Mouse (Mus musculus): Measurements from ENCODE around the gene Ugt1a10. TPM values are rescaled to one million over a fixed set of nuclear protein-coding genes. Genes with fewer than 3 reads are reported as not detected.

The Ugt1a10 gene
- polyA plus RNA-seq (2012; rRNA removed) (not detected in 2 replicates), polyA plus RNA-seq (2014; fragmentation: Nextera tagmentation; extraction: Ambion mirVana) (not detected in 2 replicates)

GRCm38 (mm10) chr1:88055088-88055487, at the start of gene Ugt1a10:
Gene Ugt1a10 (plus strand): TSS chr1:88055388.
- WGBS (ENCODE audit: insufficient replicate concordance) = 50% methylated on average over 1 of the region's 1 CpGs
- ATAC-seq (ENCODE audit: insufficient read depth) (no peak), DNase-seq (ENCODE audit: low read depth in 3 of 3, low spot score in 3 of 3) (no peak)
- Histone ChIP-seq H3K27me3 (ENCODE audit: control insufficient read depth, insufficient read depth, low read length) (no peaks in the 10 kb centered on the region), H3K27ac (no peak within 1 kb of the TSS), H3K4me3 (ENCODE audit: insufficient read depth in 1 of 2, low read depth in 2 of 2, low read length in 2 of 2) (no peak within 1 kb of the TSS), H3K36me3 (replicated peaks; ENCODE audit: control insufficient read depth, insufficient read depth, low read depth) (no peaks in the 10 kb centered on the region), H3K4me1 (replicated peaks; ENCODE audit: control insufficient read depth in 2 of 2, insufficient read depth in 2 of 2, low read length in 1 of 2) (no peaks in the 10 kb centered on the region), H3K4me2 (ENCODE audit: low read depth) (no peak within 1 kb of the TSS), H3K9me3 (ENCODE audit: control insufficient read depth, low read length) (no peaks in the 10 kb centered on the region), H3K9ac (replicated peaks) (no peak within 1 kb of the TSS)
- TF ChIP-seq CTCF (IDR thresholded peaks at IDR 0.05; ENCODE audit: low read depth) = no peak
- TF ChIP-seq EP300 (IDR thresholded peaks at IDR 0.05; ENCODE audit: low read depth) = no peak

- Histone ChIP-seq H3K9me3 (ENCODE audit: control insufficient read depth, low read length) (no peaks in the 10 kb centered on the region), H3K27ac (no peak overlapping the region; the same call in 1 of the 2 replicates), H3K4me3 (ENCODE audit: insufficient read depth in 1 of 2, low read depth in 2 of 2, low read length in 2 of 2) (peak overlapping the region; percentile 81), H3K27me3 (ENCODE audit: control insufficient read depth, insufficient read depth, low read length) (no peaks in the 10 kb centered on the region), H3K4me1 (replicated peaks; ENCODE audit: control insufficient read depth in 2 of 2, insufficient read depth in 2 of 2, low read length in 1 of 2) (peaks cover 0 to 4% of the 10 kb centered on the region in 2 experiments; a peak in 2 of 4 replicates), H3K36me3 (replicated peaks; ENCODE audit: control insufficient read depth, insufficient read depth, low read depth) (no peaks in the 10 kb centered on the region), H3K9ac (replicated peaks) (peak overlapping the region; percentile 85), H3K4me2 (ENCODE audit: low read depth) (peak overlapping the region; percentile 72)
- 10% methylated on average over 5 of the region's 5 CpGs for WGBS (ENCODE audit: insufficient replicate concordance)
- 0 out of 2 replicates have a peak, but pooled peaks have one; percentile 36 for ATAC-seq (ENCODE audit: insufficient read depth)
- TF ChIP-seq CTCF (IDR thresholded peaks at IDR 0.05; ENCODE audit: low read depth) = no peak
- TF ChIP-seq EP300 (IDR thresholded peaks at IDR 0.05; ENCODE audit: low read depth) = no peak
- DNase-seq (ENCODE audit: low read depth in 3 of 3, low spot score in 3 of 3) = no peak
Measured at GRCm38 (mm10) chr1:88007692-88008210, 47.4 kb upstream of the Ugt1a10 start.

DNA sequence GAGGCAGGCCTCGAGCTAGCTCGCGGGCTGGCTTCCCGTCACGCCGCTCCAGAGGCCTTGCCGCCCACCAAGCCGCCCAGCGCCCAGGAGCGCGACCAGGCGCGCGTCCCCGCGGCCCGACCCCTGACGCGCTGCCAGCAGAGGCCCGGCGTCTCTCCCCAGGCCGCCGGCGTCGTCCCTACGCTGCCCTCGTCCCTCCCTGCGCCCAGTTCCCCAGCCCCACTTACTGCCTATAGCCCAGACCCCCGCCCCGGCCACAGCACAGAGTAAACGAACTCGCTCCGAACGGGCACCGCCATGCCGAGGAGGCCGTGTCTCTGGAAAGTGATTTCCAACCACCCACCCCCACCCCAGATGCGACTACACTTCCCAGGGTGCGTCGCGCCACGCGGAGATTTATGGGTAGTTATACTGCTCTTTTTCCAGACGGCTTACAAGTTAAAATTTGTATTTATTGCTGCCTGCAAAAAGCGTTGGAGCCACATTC, 46.9 kb upstream of the Ugt1a10 start, which contains the start of gene Usp40:
Gene Usp40, minus strand, starts transcription at position 341 of the 487 bp plus-strand sequence.
- H3K4me3 ChIP-seq (ENCODE audit: insufficient read depth in 1 of 2, low read depth in 2 of 2, low read length in 2 of 2) = peak within 1 kb of the TSS; percentile 81
- peak; percentile 83 for ATAC-seq (ENCODE audit: insufficient read depth)
- under 1% methylated on average over 45 of the region's 45 CpGs for WGBS (ENCODE audit: insufficient replicate concordance)

DNA sequence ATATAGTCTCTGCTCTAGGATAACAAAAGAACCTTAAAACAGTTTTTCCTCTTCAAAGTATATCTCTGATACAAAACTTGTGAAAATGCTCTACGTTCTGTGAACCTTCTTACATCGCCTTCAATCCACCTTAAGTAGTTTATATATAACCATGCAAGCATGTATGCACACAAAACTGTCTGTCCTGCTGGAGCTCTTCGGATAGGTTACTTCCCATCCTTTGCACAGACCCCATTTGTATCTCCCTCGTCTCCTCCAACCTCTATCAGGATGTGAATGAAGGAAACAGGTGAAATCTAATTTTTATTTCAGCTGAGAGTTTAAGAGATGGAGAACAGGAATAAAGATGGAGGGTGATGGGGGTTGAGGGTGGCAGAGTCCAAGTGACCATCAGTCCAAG, 46.5 kb upstream of the Ugt1a10 start:
- DNase-seq (ENCODE audit: low read depth in 3 of 3, low spot score in 3 of 3) (no peak), ATAC-seq (ENCODE audit: insufficient read depth) (no peak)
- peak overlapping the region in 1 of 2 experiments; percentile 81; a peak in 2 of 4 replicates for H3K4me3 ChIP-seq (ENCODE audit: insufficient read depth in 1 of 2, low read depth in 2 of 2, low read length in 2 of 2)
- H3K36me3 ChIP-seq (replicated peaks; ENCODE audit: control insufficient read depth, insufficient read depth, low read depth) = no peaks in the 10 kb centered on the region
- TF ChIP-seq EP300 (IDR thresholded peaks at IDR 0.05; ENCODE audit: low read depth) (no peak), CTCF (IDR thresholded peaks at IDR 0.05; ENCODE audit: low read depth) (no peak)
- H3K9me3 ChIP-seq (ENCODE audit: control insufficient read depth, low read length) = no peaks in the 10 kb centered on the region
- H3K9ac ChIP-seq (replicated peaks) = peak overlapping the region; percentile 85
- H3K4me1 ChIP-seq (replicated peaks; ENCODE audit: control insufficient read depth in 2 of 2, insufficient read depth in 2 of 2, low read length in 1 of 2) = peaks cover 0 to 4% of the 10 kb centered on the region in 2 experiments; a peak in 2 of 4 replicates
- WGBS (ENCODE audit: insufficient replicate concordance) = 38% methylated on average over 4 of the region's 4 CpGs
- H3K27ac ChIP-seq = no peak overlapping the region
- no peaks in the 10 kb centered on the region for H3K27me3 ChIP-seq (ENCODE audit: control insufficient read depth, insufficient read depth, low read length)
- H3K4me2 ChIP-seq (ENCODE audit: low read depth) = peak overlapping the region; percentile 72

More for the DNA sequence above, 46.9 kb upstream of the Ugt1a10 start, which contains the start of gene Usp40:
- H3K9me3 ChIP-seq (ENCODE audit: control insufficient read depth, low read length) = no peaks in the 10 kb centered on the region
- peak within 1 kb of the TSS; percentile 85 for H3K9ac ChIP-seq (replicated peaks)
- H3K4me1 ChIP-seq (replicated peaks; ENCODE audit: control insufficient read depth in 2 of 2, insufficient read depth in 2 of 2, low read length in 1 of 2) = peaks cover 0 to 4% of the 10 kb centered on the region in 2 experiments; a peak in 2 of 4 replicates
- H3K27me3 ChIP-seq (ENCODE audit: control insufficient read depth, insufficient read depth, low read length) = no peaks in the 10 kb centered on the region
- TF ChIP-seq EP300 (IDR thresholded peaks at IDR 0.05; ENCODE audit: low read depth) = no peak
- no peak for TF ChIP-seq CTCF (IDR thresholded peaks at IDR 0.05; ENCODE audit: low read depth)
- peak within 1 kb of the TSS; percentile 72 for H3K4me2 ChIP-seq (ENCODE audit: low read depth)
- H3K27ac ChIP-seq = no peak within 1 kb of the TSS; the same call in 1 of the 2 replicates
- peak; percentile 41 to 53 (median 45) for DNase-seq (ENCODE audit: low read depth in 3 of 3, low spot score in 3 of 3)
- no peaks in the 10 kb centered on the region for H3K36me3 ChIP-seq (replicated peaks; ENCODE audit: control insufficient read depth, insufficient read depth, low read depth)

DNA sequence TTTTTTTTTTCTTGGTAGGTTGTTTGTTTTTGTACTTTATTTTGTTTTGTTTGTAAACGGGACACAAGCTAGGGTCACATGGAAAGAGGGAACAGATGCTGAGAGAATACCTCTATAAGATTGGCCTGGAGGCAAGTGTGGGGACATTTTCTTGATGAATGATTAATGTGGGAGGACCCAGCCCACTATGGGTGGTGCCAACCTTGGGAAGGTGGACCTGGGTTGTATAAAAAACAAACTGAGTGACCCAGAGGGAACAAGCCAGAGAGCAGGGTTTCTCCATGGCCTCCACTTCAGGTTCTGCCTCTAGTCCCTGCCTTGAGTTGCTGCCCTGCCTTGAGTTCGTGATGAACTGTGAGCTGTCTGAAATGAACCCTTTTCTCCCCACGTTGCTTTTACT, 45.7 kb upstream of the Ugt1a10 start:
- WGBS (ENCODE audit: insufficient replicate concordance) = 56% methylated on average over 3 of the region's 3 CpGs
- ATAC-seq (ENCODE audit: insufficient read depth) = no peak
- TF ChIP-seq CTCF (IDR thresholded peaks at IDR 0.05; ENCODE audit: low read depth) (no peak), EP300 (IDR thresholded peaks at IDR 0.05; ENCODE audit: low read depth) (no peak)
- no peaks in the 10 kb centered on the region for H3K9me3 ChIP-seq (ENCODE audit: control insufficient read depth, low read length)
- no peak overlapping the region for H3K4me3 ChIP-seq (ENCODE audit: insufficient read depth in 1 of 2, low read depth in 2 of 2, low read length in 2 of 2)
- peaks cover 0 to 4% of the 10 kb centered on the region in 2 experiments; a peak in 2 of 4 replicates for H3K4me1 ChIP-seq (replicated peaks; ENCODE audit: control insufficient read depth in 2 of 2, insufficient read depth in 2 of 2, low read length in 1 of 2)
- H3K9ac ChIP-seq (replicated peaks) = no peak overlapping the region
- no peaks in the 10 kb centered on the region for H3K36me3 ChIP-seq (replicated peaks; ENCODE audit: control insufficient read depth, insufficient read depth, low read depth)
- no peak overlapping the region for H3K27ac ChIP-seq
- H3K4me2 ChIP-seq (ENCODE audit: low read depth) = no peak overlapping the region
- no peaks in the 10 kb centered on the region for H3K27me3 ChIP-seq (ENCODE audit: control insufficient read depth, insufficient read depth, low read length)
- DNase-seq (ENCODE audit: low read depth in 3 of 3, low spot score in 3 of 3) = no peak
